In genomic region chr6:3749624-3750023, GRCm38 (mm10) we compare ENCODE assay signal across 24 mouse cellular contexts. TPM values are rescaled to one million over a fixed set of nuclear protein-coding genes. Genes with fewer than 3 reads are reported as not detected.
"Had no signal": no experiment of that assay in that cellular context is flagged by ENCODE, and none has a peak within 500 bp of the region (broad histone marks: within the 10 kb centered on the region; RNA-seq: fewer than 3 reads in every experiment).

No protein-coding gene starts in this region.

- H3K4me2 ChIP-seq: lung, embryonic 15.5 days; midbrain, embryonic 12.5 days; neural tube, embryonic 13.5 days; neural tube, embryonic 15.5 days had no signal

- H3K9me3 ChIP-seq: lung, embryonic 15.5 days; midbrain, embryonic 10.5 days; midbrain, embryonic 12.5 days; neural tube, embryonic 13.5 days; neural tube, embryonic 15.5 days had no signal

- ATAC-seq: lung, postnatal 0 days; midbrain, embryonic 16.5 days had no signal

- DNase-seq: lung, adult 2 months; lung, postnatal 14 days; lung, postnatal 36 days; midbrain, embryonic 14.5 days; retina, postnatal 1 day; right cerebral cortex, adult 18-20 months; right cerebral cortex, postnatal 25 days; right cerebral cortex, postnatal 4 days; spleen, adult 18-20 months; thymus, adult 18-20 months; thymus, postnatal 14 days; thymus, postnatal 36 days had no signal

- H3K9ac ChIP-seq: lung, embryonic 15.5 days; midbrain, embryonic 12.5 days; neural tube, embryonic 13.5 days; neural tube, embryonic 15.5 days had no signal

- H3K27ac ChIP-seq: lung, embryonic 15.5 days; macrophage; midbrain, embryonic 10.5 days; midbrain, embryonic 12.5 days; neural tube, embryonic 13.5 days; neural tube, embryonic 15.5 days had no signal

- H3K36me3 ChIP-seq: lung, embryonic 15.5 days; midbrain, embryonic 10.5 days; midbrain, embryonic 12.5 days; neural tube, embryonic 13.5 days; neural tube, embryonic 15.5 days had no signal

- H3K27me3 ChIP-seq: lung, embryonic 15.5 days; midbrain, embryonic 12.5 days; neural tube, embryonic 13.5 days; neural tube, embryonic 15.5 days had no signal

- H3K4me1 ChIP-seq: lung, embryonic 15.5 days; midbrain, embryonic 10.5 days; midbrain, embryonic 12.5 days; neural tube, embryonic 13.5 days; neural tube, embryonic 15.5 days had no signal

- H3K4me3 ChIP-seq: lung, embryonic 15.5 days; midbrain, embryonic 10.5 days; midbrain, embryonic 12.5 days; myocyte; neural tube, embryonic 13.5 days; neural tube, embryonic 15.5 days had no signal

RNA-seq across cellular contexts. Expression of gene Calcr, which starts 14.9 kb away (rescaled TPM):
- total RNA-seq: megakaryocyte, adult 5-6 weeks; megakaryocyte-erythroid progenitor cell, adult 5-6 weeks had no signal
- polyA plus RNA-seq: lung, postnatal 0 days; macrophage; myocyte; small intestine, adult 2 months had no signal
